Mouse (Mus musculus) C2C12 (cell line): ENCODE results near the gene Gpr146. TPM values are rescaled to one million over a fixed set of nuclear protein-coding genes. Genes with fewer than 3 reads are reported as not detected.
A peak's percentile ranks its signal among the peaks of the same experiment; 100 is the strongest.

Experiments used
- H3K27me3 ChIP-seq: one replicate; pipeline ENCODE4 v1.6.1; 2011; ENCODE audit not compliant: control insufficient read depth, insufficient read depth, insufficient read length
- H3K36me3 ChIP-seq: one replicate; pipeline ENCODE4 v1.6.1; 2011; ENCODE audit not compliant: control insufficient read depth, insufficient read depth
- H3K4me3 ChIP-seq: one replicate; pipeline ENCODE4 v1.5.1; 2011; ENCODE audit warnings: mild to moderate bottlenecking, control low read depth; ENCODE audit not compliant: poor library complexity, insufficient read depth, severe bottlenecking
- H3K79me2 ChIP-seq: one replicate; pipeline ENCODE4 v1.6.1; 2011; ENCODE audit not compliant: control insufficient read depth, insufficient read depth
- H3K79me3 ChIP-seq: one replicate; pipeline ENCODE4 v1.6.1; 2011; ENCODE audit warnings: low read depth, control low read depth
- H3ac ChIP-seq: one replicate; pipeline ENCODE3; 2011; ENCODE audit warnings: low read depth; ENCODE audit not compliant: control insufficient read depth, insufficient read length
- CEBPB ChIP-seq: IDR thresholded peaks from one replicate; pipeline ENCODE4 v1.6.1; 2011; ENCODE audit warnings: low read depth, mild to moderate bottlenecking, control low read depth, moderate library complexity
- CTCF ChIP-seq: IDR thresholded peaks from one replicate; pipeline ENCODE4 v1.5.1; 2011; ENCODE audit not compliant: control insufficient read depth, insufficient read depth, insufficient read length
- FOSL1 ChIP-seq: IDR thresholded peaks from one replicate; pipeline ENCODE4 v1.8.0; 2011; ENCODE audit warnings: mild to moderate bottlenecking, low read length; ENCODE audit not compliant: poor library complexity, insufficient read depth, severe bottlenecking
- MAX ChIP-seq: IDR thresholded peaks from one replicate; pipeline ENCODE4 v1.6.1; 2011; ENCODE audit warnings: mild to moderate bottlenecking, control low read depth
- MYOD1 ChIP-seq: IDR thresholded peaks from one replicate; pipeline ENCODE4 v1.6.1; 2011; ENCODE audit warnings: low read depth; ENCODE audit not compliant: control insufficient read depth, insufficient read length
- MYOG ChIP-seq: IDR thresholded peaks from one replicate; pipeline ENCODE4 v1.6.1; 2011; ENCODE audit not compliant: control insufficient read depth, insufficient read length; ENCODE audit errors: extremely low read depth
- USF1 ChIP-seq: IDR thresholded peaks from one replicate; pipeline ENCODE4 v1.6.1; 2011; ENCODE audit warnings: low read depth, mild to moderate bottlenecking, control low read depth, moderate library complexity
- polyA plus RNA-seq: library from polyadenylated mRNA; unstranded; fragments of >200 nt; fragmentation: generic; extraction: Trizol; gene quantifications from one replicate; pipeline ENCODE4 v1.2.1, GENCODE M21; 2012; ENCODE audit warnings: missing spikeins

Gpr146 gene
- polyA plus RNA-seq, 1 experiment = 1.7 TPM

- peaks cover 20% of the 10 kb centered on the region for H3K36me3 ChIP-seq
- H3K79me3 ChIP-seq = no peaks in the 10 kb centered on the region
- no peak overlapping the region for H3ac ChIP-seq
- H3K4me3 ChIP-seq = no peak overlapping the region
- H3K79me2 ChIP-seq = no peaks in the 10 kb centered on the region
- TF ChIP-seq MAX = no peak
- no peak for TF ChIP-seq MYOG
- no peak for TF ChIP-seq FOSL1
- TF ChIP-seq MYOD1 = no peak
- TF ChIP-seq CEBPB = no peak
- TF ChIP-seq CTCF = no peak
- TF ChIP-seq USF1 = no peak
- no peaks in the 10 kb centered on the region for H3K27me3 ChIP-seq
Measured at GRCm38 (mm10) chr5:139335634-139336033, 41.9 kb upstream of the Gpr146 start.

DNA sequence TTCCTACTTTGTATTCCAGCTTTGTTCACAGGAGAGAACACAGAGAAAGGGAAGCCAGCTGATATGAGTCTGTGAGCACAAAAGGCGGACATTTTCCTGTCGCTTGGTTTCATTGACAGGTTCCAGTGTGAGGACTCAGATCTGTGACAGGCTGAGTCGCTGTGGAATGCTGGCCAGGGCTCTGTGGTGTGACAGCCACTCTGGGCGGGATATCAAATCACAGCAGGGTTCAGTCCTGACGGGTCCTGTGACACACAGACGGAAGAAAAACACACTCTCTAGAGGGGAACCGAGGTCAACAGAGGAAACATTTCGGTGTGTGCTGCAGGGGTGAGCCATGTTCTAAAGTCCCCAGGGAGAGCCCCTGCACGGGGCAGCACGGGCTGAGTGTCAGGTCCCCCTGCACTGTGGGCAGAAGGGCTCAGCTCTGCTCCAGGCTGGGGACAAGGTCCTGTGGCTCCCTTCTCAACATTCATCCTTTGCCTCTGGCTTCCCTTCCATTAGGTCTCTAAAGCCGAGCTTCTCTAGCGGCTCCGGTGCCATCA is 39.6 kb upstream of the Gpr146 start:
- Histone ChIP-seq H3K27me3 (no peaks in the 10 kb centered on the region), H3K79me2 (no peaks in the 10 kb centered on the region), H3K36me3 (peaks cover 36% of the 10 kb centered on the region), H3K79me3 (peaks cover 2% of the 10 kb centered on the region), H3K4me3 (no peak overlapping the region), H3ac (no peak overlapping the region)
- TF ChIP-seq MAX (no peak), CTCF (no peak)

DNA sequence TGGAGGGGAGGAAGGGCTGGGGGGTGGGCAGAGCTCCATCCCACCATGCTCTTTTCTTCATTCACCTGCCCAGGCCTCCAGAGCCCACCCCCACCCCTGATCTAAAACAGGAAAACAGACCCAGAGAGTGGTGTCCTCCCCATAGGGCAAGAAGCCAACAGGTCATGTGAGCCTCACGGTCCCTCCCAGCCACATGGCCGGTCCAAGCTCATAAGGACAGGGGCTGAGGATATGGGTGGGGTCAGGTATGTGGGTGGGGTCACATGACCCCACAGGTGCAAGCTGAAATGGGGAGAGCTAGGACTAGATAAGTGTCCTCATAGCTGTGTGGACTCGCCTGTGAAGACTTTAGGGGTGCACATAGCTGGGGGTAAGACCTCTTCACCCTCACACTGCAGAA is 39.1 kb upstream of the Gpr146 start:
- Histone ChIP-seq H3K4me3 (no peak overlapping the region), H3ac (no peak overlapping the region), H3K36me3 (peaks cover 37% of the 10 kb centered on the region), H3K27me3 (no peaks in the 10 kb centered on the region), H3K79me3 (peaks cover 2% of the 10 kb centered on the region), H3K79me2 (peaks cover 2% of the 10 kb centered on the region)
- TF ChIP-seq FOSL1 (no peak), MYOD1 (no peak), MYOG (no peak), CTCF (no peak), USF1 (no peak), CEBPB (no peak)

- Histone ChIP-seq H3K79me3 (peaks cover 3% of the 10 kb centered on the region), H3K36me3 (peaks cover 37% of the 10 kb centered on the region)
- TF ChIP-seq CEBPB = no peak
- no peak for TF ChIP-seq FOSL1
- no peak for TF ChIP-seq MYOG
- TF ChIP-seq CTCF = no peak
- TF ChIP-seq USF1 = no peak
- no peak for TF ChIP-seq MYOD1
- no peak for TF ChIP-seq MAX
Measured at GRCm38 (mm10) chr5:139338891-139339290, 38.6 kb upstream of the Gpr146 start.

GRCm38 (mm10) chr5:139344021-139344686 is 33.3 kb upstream of the Gpr146 start:
- Histone ChIP-seq H3K4me3 (peak overlapping the region; percentile 64), H3K79me3 (peaks cover 7% of the 10 kb centered on the region), H3K36me3 (peaks cover 25% of the 10 kb centered on the region), H3ac (peak overlapping the region; percentile 76), H3K27me3 (no peaks in the 10 kb centered on the region), H3K79me2 (peaks cover 17% of the 10 kb centered on the region)
- TF ChIP-seq CEBPB (no peak), CTCF (peak; percentile 87), USF1 (no peak), MYOD1 (no peak), MAX (peak; percentile 20), MYOG (no peak)

More at GRCm38 (mm10) chr5:139338891-139339290, 38.6 kb upstream of the Gpr146 start:
- H3K4me3 ChIP-seq = no peak overlapping the region
- H3K27me3 ChIP-seq = no peaks in the 10 kb centered on the region
- H3ac ChIP-seq = no peak overlapping the region
- H3K79me2 ChIP-seq = peaks cover 7% of the 10 kb centered on the region
